Mouse (Mus musculus): ENCODE measurements around the gene Igsf11.

- TF ChIP-seq CTCF (IDR thresholded peaks at IDR 0.05; ENCODE audit: low read depth, low read length) (peak; percentile 97), POLR2A (IDR thresholded peaks at IDR 0.05; ENCODE audit: extremely low read depth, insufficient read depth, low read length) (0 out of 2 replicates have a peak, but pooled peaks have one; percentile 7)
Measured at GRCm38 (mm10) chr16:38902111-38902778, 9.8 kb downstream of the Igsf11 start.

Measured in liver, adult 2 months (tissue).